Mouse (Mus musculus): ENCODE data around the gene Ppox. TPM values are rescaled to one million over a fixed set of nuclear protein-coding genes. Genes with fewer than 3 reads are reported as not detected.

Gene Ppox
- polyA plus RNA-seq, 1 experiment from 2014 or later = 69.6 TPM

DNA sequence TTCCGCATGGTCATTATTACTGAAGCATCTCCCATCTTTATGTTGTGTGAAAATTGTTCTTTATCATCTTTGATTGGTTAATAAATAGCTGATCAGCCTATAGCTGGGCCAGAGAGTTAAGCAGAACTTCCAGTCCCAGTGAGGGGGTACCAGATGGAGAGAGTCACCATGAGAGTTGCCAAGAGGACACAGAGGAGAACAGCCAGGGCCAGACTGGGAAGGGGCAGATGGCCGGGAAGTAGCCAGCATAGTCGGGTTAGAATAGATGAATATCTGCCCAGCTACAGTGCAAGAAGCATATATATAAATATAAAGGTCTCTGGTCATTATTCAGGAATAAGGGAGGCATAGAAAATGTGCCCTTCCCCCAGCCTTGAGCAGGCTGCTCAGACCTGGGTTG lies 17.2 kb upstream of the Ppox start:
- H3K27ac ChIP-seq (ENCODE audit: low read depth) = no peak overlapping the region
- peaks cover 7% of the 10 kb centered on the region for H3K4me1 ChIP-seq (ENCODE audit: insufficient read depth)
- TF ChIP-seq CTCF (IDR thresholded peaks at IDR 0.05; ENCODE audit: low read depth) = no peak
- TF ChIP-seq EP300 (IDR thresholded peaks at IDR 0.05; ENCODE audit: low read depth) = no peak
- H3K9me3 ChIP-seq (ENCODE audit: low read length) = peaks cover 2% of the 10 kb centered on the region; the same call in 1 of the 2 replicates
- H3K36me3 ChIP-seq (replicated peaks; ENCODE audit: insufficient read depth, low read length) = no peaks in the 10 kb centered on the region
- no peak for DNase-seq
- no peak overlapping the region for H3K4me2 ChIP-seq (ENCODE audit: low read depth, low read length)
- ATAC-seq = no peak
- 70% methylated on average over 3 of the region's 3 CpGs for WGBS (ENCODE audit: insufficient replicate concordance)
- peaks cover 8% of the 10 kb centered on the region for H3K27me3 ChIP-seq (ENCODE audit: insufficient read depth, low read length)
- no peak overlapping the region for H3K4me3 ChIP-seq (ENCODE audit: low read depth, low read length)
- H3K9ac ChIP-seq (replicated peaks) = no peak overlapping the region

DNA sequence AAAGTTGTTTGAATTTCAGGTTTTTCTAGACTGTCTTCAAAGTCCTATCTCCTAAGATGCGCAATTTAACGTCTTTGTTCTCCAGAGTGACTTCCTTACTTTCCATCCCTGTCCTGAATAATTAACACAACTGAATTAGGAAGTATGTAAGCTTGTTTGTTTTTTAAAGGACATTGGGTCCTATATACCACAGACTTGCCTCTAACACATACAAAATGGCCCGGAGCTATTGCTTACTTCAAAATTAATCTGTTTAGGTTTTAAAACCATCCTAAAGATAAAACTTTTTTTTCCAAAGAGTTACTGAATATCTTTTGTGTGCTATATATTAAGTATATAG lies 14.0 kb upstream of the Ppox start:
- no peak for DNase-seq
- Histone ChIP-seq H3K9ac (replicated peaks) (peak overlapping the region; percentile 77), H3K27me3 (ENCODE audit: insufficient read depth, low read length) (peaks cover 8% of the 10 kb centered on the region), H3K36me3 (replicated peaks; ENCODE audit: insufficient read depth, low read length) (no peaks in the 10 kb centered on the region), H3K27ac (ENCODE audit: low read depth) (peak overlapping the region; percentile 94), H3K4me3 (ENCODE audit: low read depth, low read length) (peak overlapping the region; percentile 67), H3K4me1 (ENCODE audit: insufficient read depth) (peaks cover 19% of the 10 kb centered on the region), H3K4me2 (ENCODE audit: low read depth, low read length) (peak overlapping the region; percentile 73), H3K9me3 (ENCODE audit: low read length) (peaks cover 2% of the 10 kb centered on the region; the same call in 1 of the 2 replicates)
- no peak for TF ChIP-seq CTCF (IDR thresholded peaks at IDR 0.05; ENCODE audit: low read depth)
- no peak for TF ChIP-seq EP300 (IDR thresholded peaks at IDR 0.05; ENCODE audit: low read depth)
- 0 out of 2 replicates have a peak, but pooled peaks have one; percentile 20 for ATAC-seq
- 9% methylated on average over 3 of the region's 3 CpGs for WGBS (ENCODE audit: insufficient replicate concordance)

GRCm38 (mm10) chr1:171294298-171295062 lies 13.5 kb upstream of the Ppox start, which contains the start of gene Ufc1:
Ufc1 (minus strand) TSS chr1:171295024.
- Histone ChIP-seq H3K27me3 (ENCODE audit: insufficient read depth, low read length) (peaks cover 8% of the 10 kb centered on the region), H3K4me3 (ENCODE audit: low read depth, low read length) (peak within 1 kb of the TSS; percentile 67), H3K27ac (ENCODE audit: low read depth) (peak within 1 kb of the TSS; percentile 94), H3K4me2 (ENCODE audit: low read depth, low read length) (peak within 1 kb of the TSS; percentile 73), H3K9me3 (ENCODE audit: low read length) (peaks cover 2% of the 10 kb centered on the region; the same call in 1 of the 2 replicates), H3K9ac (replicated peaks) (peak within 1 kb of the TSS; percentile 77), H3K36me3 (replicated peaks; ENCODE audit: insufficient read depth, low read length) (peaks cover 3% of the 10 kb centered on the region; the same call in 1 of the 2 replicates), H3K4me1 (ENCODE audit: insufficient read depth) (peaks cover 19% of the 10 kb centered on the region)
- ATAC-seq (peak; percentile 87), DNase-seq (peak; percentile 84)
- peak; percentile 62 for TF ChIP-seq CTCF (IDR thresholded peaks at IDR 0.05; ENCODE audit: low read depth)
- TF ChIP-seq EP300 (IDR thresholded peaks at IDR 0.05; ENCODE audit: low read depth) = no peak; the same call in 1 of the 2 replicates
- WGBS (ENCODE audit: insufficient replicate concordance) = under 1% methylated on average over 42 of the region's 42 CpGs

DNA sequence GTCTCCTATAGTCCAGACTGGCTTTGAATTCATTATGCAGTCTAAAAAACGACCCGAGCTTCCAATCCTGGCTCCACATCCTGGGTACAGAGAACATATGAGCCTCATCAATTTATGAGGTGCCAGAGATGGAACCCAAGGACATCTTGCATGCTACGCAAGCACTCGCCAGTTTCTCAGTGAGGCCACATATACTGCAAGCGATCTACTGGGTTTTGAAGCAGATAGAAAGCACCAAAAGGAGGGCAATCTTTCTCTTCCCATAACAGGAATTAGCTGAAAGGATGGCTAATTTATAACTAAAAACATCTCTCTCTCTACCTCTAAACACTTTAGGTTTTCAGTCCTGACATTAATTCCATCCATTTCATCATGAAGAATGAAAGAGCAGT lies 12.9 kb upstream of the Ppox start:
- DNase-seq = no peak
- Histone ChIP-seq H3K27ac (ENCODE audit: low read depth) (peak overlapping the region; percentile 94), H3K27me3 (ENCODE audit: insufficient read depth, low read length) (peaks cover 8% of the 10 kb centered on the region), H3K36me3 (replicated peaks; ENCODE audit: insufficient read depth, low read length) (peaks cover 9% of the 10 kb centered on the region; the same call in 1 of the 2 replicates), H3K9me3 (ENCODE audit: low read length) (peaks cover 2% of the 10 kb centered on the region; the same call in 1 of the 2 replicates), H3K4me2 (ENCODE audit: low read depth, low read length) (peak overlapping the region; percentile 73), H3K4me3 (ENCODE audit: low read depth, low read length) (peak overlapping the region; percentile 67), H3K9ac (replicated peaks) (peak overlapping the region; percentile 77), H3K4me1 (ENCODE audit: insufficient read depth) (peaks cover 19% of the 10 kb centered on the region)
- TF ChIP-seq CTCF (IDR thresholded peaks at IDR 0.05; ENCODE audit: low read depth) (no peak), EP300 (IDR thresholded peaks at IDR 0.05; ENCODE audit: low read depth) (no peak)
- no peak for ATAC-seq
- 40% methylated on average over 5 of the region's 5 CpGs for WGBS (ENCODE audit: insufficient replicate concordance)

DNA sequence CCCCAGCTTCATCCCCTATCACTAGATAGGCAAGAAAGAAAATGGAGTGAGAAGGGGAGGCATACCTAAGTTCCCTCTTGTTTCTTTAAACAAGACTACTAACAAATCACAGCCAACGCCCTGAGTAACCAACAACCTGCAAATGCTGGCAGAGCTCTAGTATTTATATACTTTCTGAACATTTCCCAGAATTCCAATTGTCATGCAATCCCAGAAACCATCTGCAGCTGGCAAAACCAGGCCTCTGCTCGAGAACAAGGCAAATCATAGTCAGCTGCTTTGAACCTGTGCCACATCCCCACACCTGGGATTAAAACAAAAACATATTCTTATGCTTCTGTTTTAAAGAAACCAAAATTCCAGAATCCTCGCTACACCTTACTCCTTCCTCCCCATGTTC lies 12.4 kb upstream of the Ppox start:
- no peak for TF ChIP-seq EP300 (IDR thresholded peaks at IDR 0.05; ENCODE audit: low read depth)
- WGBS (ENCODE audit: insufficient replicate concordance) = 75% methylated on average over 3 of the region's 3 CpGs
- H3K4me3 ChIP-seq (ENCODE audit: low read depth, low read length) = peak overlapping the region; percentile 67; the same call in 1 of the 2 replicates
- H3K36me3 ChIP-seq (replicated peaks; ENCODE audit: insufficient read depth, low read length) = peaks cover 14% of the 10 kb centered on the region; the same call in 1 of the 2 replicates
- H3K4me2 ChIP-seq (ENCODE audit: low read depth, low read length) = peak overlapping the region; percentile 73
- ATAC-seq = no peak
- DNase-seq = no peak
- no peak overlapping the region for H3K9ac ChIP-seq (replicated peaks)
- H3K9me3 ChIP-seq (ENCODE audit: low read length) = peaks cover 2% of the 10 kb centered on the region; the same call in 1 of the 2 replicates
- no peak overlapping the region for H3K27ac ChIP-seq (ENCODE audit: low read depth)
- peaks cover 19% of the 10 kb centered on the region for H3K4me1 ChIP-seq (ENCODE audit: insufficient read depth)
- H3K27me3 ChIP-seq (ENCODE audit: insufficient read depth, low read length) = peaks cover 8% of the 10 kb centered on the region

DNA sequence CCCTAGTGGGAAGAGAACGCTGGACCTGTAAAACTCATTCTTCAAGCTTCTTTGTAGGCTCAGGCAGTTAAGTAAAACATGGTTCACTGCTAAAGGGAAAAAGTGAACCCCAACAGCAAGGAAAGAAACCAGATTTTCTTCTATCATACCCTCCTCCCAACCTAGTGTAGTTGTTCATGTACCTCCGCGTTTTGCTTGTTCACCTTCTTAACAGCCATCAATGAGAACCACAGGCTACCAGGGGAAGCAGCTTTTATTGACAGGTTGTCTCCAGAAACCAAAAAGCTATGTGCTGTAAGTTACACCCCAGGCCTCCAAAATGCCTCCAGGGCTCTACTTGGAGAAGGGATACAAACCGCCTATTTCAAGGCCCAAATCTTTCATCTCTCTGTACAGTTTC lies 7.3 kb upstream of the Ppox start:
- 67% methylated on average over 4 of the region's 4 CpGs for WGBS (ENCODE audit: insufficient replicate concordance)
- no peaks in the 10 kb centered on the region for H3K9me3 ChIP-seq (ENCODE audit: low read length)
- H3K4me1 ChIP-seq (ENCODE audit: insufficient read depth) = peaks cover 24% of the 10 kb centered on the region
- TF ChIP-seq CTCF (IDR thresholded peaks at IDR 0.05; ENCODE audit: low read depth) (no peak), EP300 (IDR thresholded peaks at IDR 0.05; ENCODE audit: low read depth) (no peak)
- peak overlapping the region; percentile 82 for H3K4me3 ChIP-seq (ENCODE audit: low read depth, low read length)
- H3K4me2 ChIP-seq (ENCODE audit: low read depth, low read length) = peak overlapping the region; percentile 80
- no peak overlapping the region for H3K9ac ChIP-seq (replicated peaks)
- peaks cover 24% of the 10 kb centered on the region; the same call in 1 of the 2 replicates for H3K36me3 ChIP-seq (replicated peaks; ENCODE audit: insufficient read depth, low read length)
- ATAC-seq (no peak), DNase-seq (no peak)
- 0 out of 2 replicates have a peak overlapping the region, but pooled peaks have one; percentile 13 for H3K27ac ChIP-seq (ENCODE audit: low read depth)
- H3K27me3 ChIP-seq (ENCODE audit: insufficient read depth, low read length) = no peaks in the 10 kb centered on the region
